Mouse (Mus musculus) CH12.LX (cell line): Measurements from ENCODE around the gene Erap1. TPM values are rescaled to one million over a fixed set of nuclear protein-coding genes. Genes with fewer than 3 reads are reported as not detected.
"Not testable (repeated sequence)": the region's sequence is repeated elsewhere in the genome, so short reads cannot be mapped to it uniquely, and the experiment has no call there.

Experiments used
- DNase-seq: peaks from one replicate; pipeline ENCODE4 v3.0.0-alpha.2; 2013; ENCODE audit errors: extremely low read depth
- H3K27ac ChIP-seq: 2 replicates; pipeline ENCODE4 v1.5.1; 2012; ENCODE audit warnings: low read depth, mild to moderate bottlenecking, control low read depth, moderate library complexity; ENCODE audit not compliant: insufficient read depth
- H3K27me3 ChIP-seq: replicated peaks from 2 replicates; pipeline ENCODE3; 2012; ENCODE audit warnings: inconsistent platforms
- H3K36me3 ChIP-seq, 2 experiments: replicated peaks in 1 of 2; 2 replicates each; pipeline versions ENCODE3 to v1.6.1; 2012; ENCODE audit warnings: inconsistent platforms in 1 of 2, low read length in 1 of 2, mild to moderate bottlenecking in 1 of 2, mixed read lengths in 1 of 2, moderate library complexity in 1 of 2; ENCODE audit not compliant: control insufficient read depth in 1 of 2, insufficient read depth in 1 of 2
- H3K4me1 ChIP-seq, 2 experiments: 2 replicates each; pipeline ENCODE4 v1.6.1; 2012; ENCODE audit warnings: inconsistent platforms in 1 of 2, moderate library complexity in 1 of 2; ENCODE audit not compliant: insufficient read depth in 2 of 2, control insufficient read depth in 1 of 2
- H3K4me2 ChIP-seq: 2 replicates; pipeline ENCODE4 v1.6.1; 2012; ENCODE audit warnings: low read depth, mild to moderate bottlenecking, control low read depth; ENCODE audit not compliant: poor library complexity, insufficient read depth, severe bottlenecking
- H3K4me3 ChIP-seq, 3 experiments: fragments of 150-350 bp in 1 of 3; sonication (generic) in 1 of 3; replicated peaks in 1 of 3; 2 replicates each; pipeline versions ENCODE3 to v1.5.1; 2011 to 2012; ENCODE audit warnings: low read depth in 2 of 3, low read length in 2 of 3, mild to moderate bottlenecking in 2 of 3, moderate library complexity in 2 of 3, control low read depth in 1 of 3, improper control_type of control experiment in 1 of 3, inconsistent platforms in 1 of 3, mixed read lengths in 1 of 3; ENCODE audit not compliant: poor library complexity in 1 of 3
- H3K79me2 ChIP-seq: replicated peaks from 2 replicates; pipeline ENCODE4 v1.6.1; 2012; ENCODE audit warnings: mild to moderate bottlenecking, moderate library complexity; ENCODE audit not compliant: control insufficient read depth, poor library complexity, insufficient read depth, severe bottlenecking; ENCODE audit errors: extremely low read depth
- H3K9ac ChIP-seq: 2 replicates; pipeline ENCODE4 v1.6.1; 2012; ENCODE audit warnings: low read depth, mild to moderate bottlenecking, control low read depth, moderate library complexity; ENCODE audit not compliant: insufficient read depth
- H3K9me3 ChIP-seq: replicated peaks from 2 replicates; pipeline ENCODE3; 2012; ENCODE audit warnings: low read length, inconsistent platforms, mixed read lengths
- BHLHE40 ChIP-seq: IDR thresholded peaks from 2 replicates; pipeline ENCODE4 v1.6.1; 2011; ENCODE audit warnings: mild to moderate bottlenecking, low read depth, low read length, improper control_type of control experiment
- CHD2 ChIP-seq: IDR thresholded peaks from 2 replicates; pipeline ENCODE4 v1.6.1; 2011; ENCODE audit warnings: low read length, improper control_type of control experiment
- CTCF ChIP-seq, 2 experiments: IDR thresholded peaks in 1 of 2; conservative IDR thresholded peaks in 1 of 2; 2 replicates each; pipeline ENCODE4 v1.5.1; 2011 to 2012; ENCODE audit warnings: low read depth in 2 of 2, low read length in 2 of 2, improper control_type of control experiment in 1 of 2, inconsistent platforms in 1 of 2, mild to moderate bottlenecking in 1 of 2, moderate library complexity in 1 of 2
- E2F4 ChIP-seq: IDR thresholded peaks from 2 replicates; pipeline ENCODE4 v1.6.1; 2011; ENCODE audit warnings: low read depth, low read length, improper control_type of control experiment; ENCODE audit not compliant: insufficient replicate concordance
- EP300 ChIP-seq: IDR thresholded peaks from 2 replicates; pipeline ENCODE4 v1.6.1; 2011; ENCODE audit warnings: low read length, improper control_type of control experiment
- ETS1 ChIP-seq: conservative IDR thresholded peaks from 2 replicates; pipeline ENCODE4 v1.6.1; 2012; ENCODE audit warnings: low read depth, mild to moderate bottlenecking, inconsistent platforms, low read length, improper control_type of control experiment, moderate library complexity
- HCFC1 ChIP-seq: IDR thresholded peaks from 2 replicates; pipeline ENCODE4 v1.6.1; 2012; ENCODE audit warnings: low read depth, mild to moderate bottlenecking, inconsistent platforms, low read length, improper control_type of control experiment
- IRF4 ChIP-seq: IDR thresholded peaks from 2 replicates; pipeline ENCODE4 v1.6.1; 2014; ENCODE audit warnings: low read depth, mild to moderate bottlenecking, inconsistent platforms, low read length, improper control_type of control experiment
- JUN ChIP-seq: IDR thresholded peaks from 2 replicates; pipeline ENCODE4 v1.6.1; 2011; ENCODE audit warnings: low read depth, mild to moderate bottlenecking, low read length, improper control_type of control experiment, moderate library complexity; ENCODE audit not compliant: insufficient read depth
- JUND ChIP-seq: conservative IDR thresholded peaks from 2 replicates; pipeline ENCODE4 v1.6.1; 2011; ENCODE audit warnings: low read depth, low read length, improper control_type of control experiment
- MAX ChIP-seq: IDR thresholded peaks from 2 replicates; pipeline ENCODE4 v1.6.1; 2011; ENCODE audit warnings: low read length, improper control_type of control experiment
- MAZ ChIP-seq: IDR thresholded peaks from 2 replicates; pipeline ENCODE4 v1.6.1; 2012; ENCODE audit warnings: low read depth, mild to moderate bottlenecking, inconsistent platforms, low read length, improper control_type of control experiment, moderate library complexity
- NELFE ChIP-seq: IDR thresholded peaks from 2 replicates; pipeline ENCODE4 v1.6.1; 2011; ENCODE audit warnings: low read depth, low read length, improper control_type of control experiment
- NRF1 ChIP-seq: IDR thresholded peaks from 2 replicates; pipeline ENCODE4 v1.6.1; 2014; ENCODE audit warnings: low read depth, mild to moderate bottlenecking, inconsistent platforms, low read length, improper control_type of control experiment, moderate library complexity
- PAX5 ChIP-seq: IDR thresholded peaks from 2 replicates; pipeline ENCODE4 v1.6.1; 2012; ENCODE audit warnings: low read length, inconsistent platforms, mixed read lengths
- RAD21 ChIP-seq: IDR thresholded peaks from 2 replicates; pipeline ENCODE4 v1.6.1; 2011; ENCODE audit warnings: low read depth, mild to moderate bottlenecking, low read length, improper control_type of control experiment, moderate library complexity
- SMC3 ChIP-seq: IDR thresholded peaks from 2 replicates; pipeline ENCODE4 v1.6.1; 2011; ENCODE audit warnings: low read depth, low read length, improper control_type of control experiment
- TCF12 ChIP-seq: IDR thresholded peaks from 2 replicates; pipeline ENCODE4 v1.6.1; 2014; ENCODE audit warnings: low read depth, mild to moderate bottlenecking, inconsistent platforms, low read length, improper control_type of control experiment
- USF1 ChIP-seq: IDR thresholded peaks from 2 replicates; pipeline ENCODE4 v1.6.1; 2014; ENCODE audit warnings: low read depth, mild to moderate bottlenecking, inconsistent platforms, low read length, improper control_type of control experiment
- USF2 ChIP-seq: conservative IDR thresholded peaks from 2 replicates; pipeline ENCODE4 v1.6.1; 2011; ENCODE audit warnings: low read depth, low read length, improper control_type of control experiment
- ZC3H11A ChIP-seq: IDR thresholded peaks from 2 replicates; pipeline ENCODE4 v1.6.1; 2012; ENCODE audit warnings: low read depth, mild to moderate bottlenecking, inconsistent platforms, low read length, improper control_type of control experiment
- ZKSCAN1 ChIP-seq: IDR thresholded peaks from 2 replicates; pipeline ENCODE4 v1.6.1; 2012; ENCODE audit warnings: low read depth, inconsistent platforms, low read length, improper control_type of control experiment, borderline replicate concordance
- ZMIZ1 ChIP-seq: IDR thresholded peaks from 2 replicates; pipeline ENCODE4 v1.6.1; 2012; ENCODE audit warnings: low read depth, mild to moderate bottlenecking, inconsistent platforms, low read length, improper control_type of control experiment
- ZNF384 ChIP-seq: IDR thresholded peaks from 2 replicates; pipeline ENCODE4 v1.6.1; 2012; ENCODE audit warnings: low read depth, low read length, improper control_type of control experiment, inconsistent platforms
- dilution Hi-C: fragments of 300-500 bp; cut with MboI; formaldehyde crosslinking; loops from 2 replicates; pipeline ENCODE4 v1.14.3; 2020; ENCODE audit warnings: low sequenced_read_pairs; ENCODE audit not compliant: extremely low pct_unique_long_range_greater_than_20kb, extremely low pct_ligation_motif_present
- in situ Hi-C: fragments of 300-500 bp; cut with MboI; formaldehyde crosslinking; loops from 3 replicates; pipeline ENCODE4 v1.14.3; 2019; ENCODE audit warnings: low sequenced_read_pairs, low pct_ligation_motif_present, low pct_unique_long_range_greater_than_20kb, mixed read lengths
- polyA plus RNA-seq: library from polyadenylated mRNA; unstranded; fragments of >175 nt; gene quantifications from 2 replicates; pipeline ENCODE4 v1.2.1, GENCODE M21; 2012; ENCODE audit warnings: low read depth; ENCODE audit not compliant: insufficient read length
- total RNA-seq, 2 experiments: library from RNA; depleted of rRNA; stranded (reverse); fragments of 300-350 nt in 1 of 2; fragments of >200 nt in 1 of 2; gene quantifications; 2 replicates each; pipeline ENCODE4 v1.2.3; 2012 to 2014

Erap1 gene
- total and polyA plus RNA-seq, 3 experiments, result 65.9 to 114 (median 75.2) TPM

- TF ChIP-seq USF1 (peak; percentile 60), TCF12 (peak; percentile 62), ZC3H11A (no peak), MAX (peak; percentile 93), EP300 (no peak)
Observed at GRCm38 (mm10) chr13:74639712-74640522, 549 bp downstream of the Erap1 start (continued).

GRCm38 (mm10) chr13:74640523-74640920, 1.2 kb downstream of the Erap1 start:
- H3K79me2 ChIP-seq, H3K27ac ChIP-seq, dilution Hi-C loops, DNase-seq, H3K27me3 ChIP-seq, H3K9me3 ChIP-seq: not testable (repeated sequence)
- peaks cover 0 to 16% of the 10 kb centered on the region in 2 experiments for H3K36me3 ChIP-seq
- peak overlapping the region; percentile 93; the same call in 1 of the 2 replicates for H3K9ac ChIP-seq
- H3K4me2 ChIP-seq, result peak overlapping the region; percentile 32; the same call in 1 of the 2 replicates
- peak overlapping the region; percentile 91 to 98 (median 93) for H3K4me3 ChIP-seq
- in situ Hi-C loops, result loop anchor here (25.0 kb wide), 1 partner anchor 547 kb away; no protein-coding TSS in a partner anchor
- peaks cover 0 to 19% of the 10 kb centered on the region in 2 experiments; a peak in 2 of 4 replicates for H3K4me1 ChIP-seq
- TF ChIP-seq CTCF (conservative IDR thresholded peaks at IDR 0.05 in 1 of 2, IDR thresholded peaks at IDR 0.05 in 1 of 2; ENCODE audit: low read depth in 2 of 2, low read length in 2 of 2) (peak in 1 of 2 experiments; percentile 13; a peak in 1 of 4 replicates), ZNF384 (peak; percentile 71)

- no peak overlapping the region for H3K9ac ChIP-seq
- H3K79me2 ChIP-seq, result no peaks in the 10 kb centered on the region
- in situ Hi-C loops, result no loop called here
- no peaks in the 10 kb centered on the region for H3K27me3 ChIP-seq
- dilution Hi-C loops, result no loop called here
- H3K4me2 ChIP-seq, result no peak overlapping the region
- H3K4me3 ChIP-seq, result no peak overlapping the region
- H3K36me3 ChIP-seq, result peaks cover 9 to 35% of the 10 kb centered on the region in 2 experiments
- TF ChIP-seq CTCF (conservative IDR thresholded peaks at IDR 0.05 in 1 of 2, IDR thresholded peaks at IDR 0.05 in 1 of 2; ENCODE audit: low read depth in 2 of 2, low read length in 2 of 2), result no peak
- TF ChIP-seq ZMIZ1, result no peak
- TF ChIP-seq PAX5, result no peak
- no peak for TF ChIP-seq NRF1
- no peak for TF ChIP-seq E2F4
- TF ChIP-seq USF2, result no peak
- TF ChIP-seq BHLHE40, result no peak
- no peak for TF ChIP-seq RAD21
- TF ChIP-seq NELFE, result no peak
- TF ChIP-seq MAZ, result no peak
- TF ChIP-seq CHD2, result no peak
- no peak for TF ChIP-seq ETS1
- no peak for TF ChIP-seq ZKSCAN1
- TF ChIP-seq JUND, result no peak
- TF ChIP-seq HCFC1, result no peak
- no peak for TF ChIP-seq JUN
- no peak for TF ChIP-seq ZNF384
- TF ChIP-seq IRF4, result no peak
- TF ChIP-seq USF1, result no peak
- TF ChIP-seq SMC3, result no peak
- no peak for DNase-seq
- no peaks in the 10 kb centered on the region for H3K9me3 ChIP-seq
- H3K27ac ChIP-seq, result no peak overlapping the region
- no peaks in the 10 kb centered on the region for H3K4me1 ChIP-seq
Observed at GRCm38 (mm10) chr13:74695497-74696193, 56.3 kb downstream of the Erap1 start.
